Mouse (Mus musculus) ES-Bruce4 (cell line): ENCODE measurements around the gene Frrs1. TPM values are rescaled to one million over a fixed set of nuclear protein-coding genes. Genes with fewer than 3 reads are reported as not detected.

Experiments used
- H3K27ac ChIP-seq: 2 replicates; pipeline ENCODE4 v1.5.1; 2012; ENCODE audit warnings: low read length, inconsistent platforms; ENCODE audit not compliant: insufficient read depth
- H3K27me3 ChIP-seq: 2 replicates; pipeline ENCODE4 v1.6.1; 2012; ENCODE audit warnings: mild to moderate bottlenecking, low read length, inconsistent platforms; ENCODE audit not compliant: control insufficient read depth, poor library complexity, insufficient read depth, severe bottlenecking
- H3K36me3 ChIP-seq: 2 replicates; pipeline ENCODE4 v1.6.1; 2012; ENCODE audit warnings: inconsistent platforms, mild to moderate bottlenecking, low read length, moderate library complexity; ENCODE audit not compliant: control insufficient read depth, poor library complexity, insufficient read depth, severe bottlenecking
- H3K4me1 ChIP-seq: one replicate; pipeline ENCODE4 v1.8.1; 2011; ENCODE audit warnings: low read length; ENCODE audit not compliant: control insufficient read depth, insufficient read depth
- H3K4me3 ChIP-seq: 2 replicates; pipeline ENCODE4 v1.5.1; 2011; ENCODE audit warnings: low read depth, mild to moderate bottlenecking, low read length
- H3K9ac ChIP-seq: 2 replicates; pipeline ENCODE4 v1.6.1; 2012; ENCODE audit warnings: low read depth, mild to moderate bottlenecking, inconsistent platforms; ENCODE audit not compliant: poor library complexity, severe bottlenecking
- H3K9me3 ChIP-seq: replicated peaks from 2 replicates; pipeline ENCODE4 v1.6.1; 2012; ENCODE audit warnings: mild to moderate bottlenecking, low read length, inconsistent platforms; ENCODE audit not compliant: control insufficient read depth, poor library complexity, insufficient read depth, severe bottlenecking
- CTCF ChIP-seq: IDR thresholded peaks from one replicate; pipeline ENCODE4 v1.8.1; 2011; ENCODE audit warnings: low read depth, low read length
- EP300 ChIP-seq: IDR thresholded peaks from 2 replicates; pipeline ENCODE4 v1.6.1; 2011; ENCODE audit warnings: low read depth, low read length; ENCODE audit not compliant: insufficient read depth
- POLR2A ChIP-seq: IDR thresholded peaks from one replicate; pipeline ENCODE4 v1.8.1; 2011; ENCODE audit warnings: low read length; ENCODE audit not compliant: insufficient read depth
- polyA plus RNA-seq: library from polyadenylated mRNA; stranded (reverse); fragments of >200 nt; gene quantifications from 2 replicates; pipeline ENCODE4 v1.2.4, GENCODE M21; 2011; ENCODE audit warnings: low read depth; ENCODE audit not compliant: missing spikeins, insufficient read depth, insufficient read length

Frrs1 gene
- polyA plus RNA-seq, 1 experiment, result 60.3 TPM

DNA sequence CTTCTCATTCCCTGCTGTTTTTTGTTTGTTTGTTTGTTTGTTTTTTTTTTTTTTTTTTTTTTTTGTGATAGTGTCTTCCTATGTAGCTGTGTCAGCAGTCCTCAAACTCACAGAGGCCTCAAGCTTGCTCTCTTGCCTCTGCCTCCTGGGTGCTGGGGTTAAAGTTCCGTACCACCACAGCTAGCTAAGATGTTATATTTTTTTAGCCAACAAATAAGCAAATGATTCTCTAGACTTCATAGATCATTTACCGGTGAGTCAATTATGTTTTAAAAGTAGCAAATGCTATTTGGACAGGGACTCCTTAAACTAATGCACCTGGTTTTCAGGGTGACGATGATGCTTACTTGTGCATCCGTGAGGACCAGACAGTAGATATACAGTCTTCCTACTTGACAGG is 31.3 kb downstream of the Frrs1 start:
- H3K27ac ChIP-seq, result no peak overlapping the region
- TF ChIP-seq CTCF (no peak), EP300 (no peak), POLR2A (no peak)
- H3K27me3 ChIP-seq, result no peaks in the 10 kb centered on the region
- H3K4me1 ChIP-seq, result no peaks in the 10 kb centered on the region
- H3K9ac ChIP-seq, result no peak overlapping the region
- H3K36me3 ChIP-seq, result peaks cover 45% of the 10 kb centered on the region
- H3K9me3 ChIP-seq, result no peaks in the 10 kb centered on the region
- no peak overlapping the region for H3K4me3 ChIP-seq

DNA sequence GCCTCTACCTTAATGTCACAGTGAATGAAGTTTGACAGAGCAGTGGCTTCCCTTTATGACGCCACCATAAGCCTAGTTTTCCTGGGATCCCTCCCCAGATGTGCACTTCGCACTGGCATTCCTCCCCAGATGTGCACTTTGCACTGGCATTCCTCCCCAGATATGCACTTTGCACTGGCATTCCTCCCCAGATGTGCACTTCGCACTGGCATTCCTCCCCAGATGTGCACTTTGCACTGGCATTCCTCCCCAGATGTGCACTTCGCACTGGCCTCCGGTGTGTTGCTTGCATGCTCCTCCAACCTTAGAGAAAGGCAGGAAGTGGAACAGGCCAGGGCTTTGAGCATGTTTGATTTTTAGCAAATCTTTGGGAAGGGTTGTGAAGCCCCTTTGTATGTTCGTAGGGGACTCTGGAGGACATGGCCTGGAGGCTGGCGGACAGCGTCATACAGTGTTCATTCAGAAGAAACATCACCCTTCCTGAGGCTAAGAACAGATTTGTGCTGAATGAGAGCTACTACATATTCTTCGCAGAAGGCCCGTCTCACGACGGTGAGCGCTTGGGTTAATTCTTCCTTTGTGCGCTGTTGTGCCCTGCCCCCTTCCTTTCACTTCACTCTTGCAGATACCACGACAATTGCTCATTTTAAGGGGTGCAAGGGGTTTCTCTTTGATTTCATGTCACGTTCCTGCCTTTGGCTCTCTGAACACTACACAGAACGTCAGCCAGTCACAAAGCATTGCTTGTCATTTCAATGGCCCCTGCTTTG is 32.4 kb downstream of the Frrs1 start:
- no peaks in the 10 kb centered on the region for H3K9me3 ChIP-seq
- no peak overlapping the region for H3K4me3 ChIP-seq
- H3K27ac ChIP-seq, result no peak overlapping the region
- TF ChIP-seq POLR2A (no peak), CTCF (no peak), EP300 (no peak)
- no peaks in the 10 kb centered on the region for H3K27me3 ChIP-seq
- no peaks in the 10 kb centered on the region for H3K4me1 ChIP-seq
- peaks cover 46% of the 10 kb centered on the region for H3K36me3 ChIP-seq
- H3K9ac ChIP-seq, result no peak overlapping the region

DNA sequence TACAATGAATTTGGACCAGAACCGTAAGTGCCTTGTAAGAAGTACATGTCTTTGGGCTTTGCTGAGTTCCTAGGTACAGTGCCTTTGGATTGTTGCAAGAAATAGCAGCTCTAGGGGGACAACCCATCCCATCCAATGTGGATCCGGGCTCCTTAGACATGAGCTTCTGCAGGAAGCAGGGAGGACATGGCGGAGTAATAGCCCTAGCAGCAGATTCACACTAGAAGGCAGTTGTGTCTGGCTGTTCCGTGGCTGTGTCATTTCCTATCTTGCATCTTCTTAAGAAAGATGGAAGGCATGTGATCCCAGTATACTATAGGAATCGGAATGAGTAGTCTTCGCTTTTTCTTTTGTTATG is 32.9 kb downstream of the Frrs1 start:
- Histone ChIP-seq H3K4me1 (no peaks in the 10 kb centered on the region), H3K4me3 (no peak overlapping the region), H3K36me3 (peaks cover 46% of the 10 kb centered on the region), H3K27me3 (no peaks in the 10 kb centered on the region), H3K9ac (no peak overlapping the region), H3K9me3 (no peaks in the 10 kb centered on the region), H3K27ac (no peak overlapping the region)
- TF ChIP-seq EP300 (no peak), CTCF (no peak), POLR2A (no peak)

DNA sequence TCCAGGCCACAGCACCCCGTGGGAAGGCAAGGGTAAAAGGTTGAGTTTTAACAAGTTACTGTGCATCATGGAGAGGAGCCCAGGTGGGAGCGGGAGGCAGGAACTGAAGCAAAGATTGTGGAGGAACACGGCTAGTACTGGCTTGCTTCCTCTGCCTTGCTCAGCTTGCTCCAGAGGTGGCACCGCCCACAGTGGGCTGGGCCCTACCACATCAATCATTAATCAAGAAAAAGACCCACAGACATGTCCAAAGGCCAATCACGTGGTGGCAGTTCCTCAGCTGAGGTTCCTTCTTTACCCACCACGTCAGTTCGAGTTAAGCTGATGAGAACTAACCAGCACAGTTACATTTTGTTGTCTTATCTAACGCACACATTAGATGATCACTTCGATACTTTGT is 33.6 kb downstream of the Frrs1 start:
- Histone ChIP-seq H3K4me1 (no peaks in the 10 kb centered on the region), H3K27ac (no peak overlapping the region), H3K9ac (no peak overlapping the region), H3K4me3 (no peak overlapping the region), H3K36me3 (peaks cover 46% of the 10 kb centered on the region), H3K27me3 (no peaks in the 10 kb centered on the region), H3K9me3 (no peaks in the 10 kb centered on the region)
- TF ChIP-seq EP300 (no peak), CTCF (no peak), POLR2A (no peak)

DNA sequence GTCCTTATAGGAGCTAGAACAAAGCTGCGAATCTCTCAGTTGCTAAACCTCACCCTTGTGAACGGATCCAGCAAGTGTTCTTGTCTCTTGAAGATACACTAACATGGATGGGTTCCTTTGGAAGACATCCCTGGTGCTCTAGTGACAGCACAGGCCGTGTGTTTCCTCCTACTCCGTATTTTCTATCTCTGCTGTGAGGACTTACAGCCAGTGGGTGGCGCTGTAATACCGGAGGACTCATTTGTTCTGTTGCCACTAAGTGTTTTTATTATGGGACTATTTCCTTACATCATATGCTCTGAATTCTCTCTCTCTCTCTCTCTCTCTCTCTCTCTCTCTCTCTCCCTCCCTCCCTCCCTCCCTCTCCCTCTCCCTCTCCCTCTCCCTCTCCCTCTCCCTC is 44.9 kb downstream of the Frrs1 start:
- H3K36me3 ChIP-seq, result peaks cover 32% of the 10 kb centered on the region
- peaks cover 2% of the 10 kb centered on the region for H3K4me1 ChIP-seq
- H3K4me3 ChIP-seq, result no peak overlapping the region
- TF ChIP-seq EP300 (no peak), CTCF (peak; percentile 49), POLR2A (no peak)
- H3K27ac ChIP-seq, result no peak overlapping the region
- no peak overlapping the region for H3K9ac ChIP-seq
- no peaks in the 10 kb centered on the region for H3K9me3 ChIP-seq
- no peaks in the 10 kb centered on the region for H3K27me3 ChIP-seq

DNA sequence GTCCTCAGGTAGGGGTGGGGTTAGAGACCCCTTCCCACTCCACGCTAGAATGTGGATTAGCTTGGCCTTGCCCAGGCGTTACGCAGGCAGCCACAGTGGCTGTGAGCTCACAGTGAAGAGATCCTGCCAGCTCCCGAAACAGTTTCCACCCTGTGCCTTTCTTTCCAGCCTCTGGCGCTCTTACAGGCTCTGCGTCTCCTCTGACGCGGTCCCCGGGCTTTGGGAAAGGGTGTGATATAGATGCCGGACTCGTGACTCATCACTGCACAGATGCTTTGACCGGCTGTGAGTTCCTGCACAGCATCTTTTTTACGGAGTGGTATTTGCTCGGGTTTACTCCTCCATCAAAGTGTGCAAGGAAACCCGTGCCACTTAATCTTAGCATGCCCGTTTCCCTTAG is 46.6 kb downstream of the Frrs1 start:
- no peak overlapping the region for H3K27ac ChIP-seq
- no peak overlapping the region for H3K4me3 ChIP-seq
- no peaks in the 10 kb centered on the region for H3K27me3 ChIP-seq
- peaks cover 2% of the 10 kb centered on the region for H3K4me1 ChIP-seq
- H3K9ac ChIP-seq, result no peak overlapping the region
- TF ChIP-seq EP300, result no peak
- TF ChIP-seq POLR2A, result no peak
- TF ChIP-seq CTCF, result no peak
- no peaks in the 10 kb centered on the region for H3K9me3 ChIP-seq
- H3K36me3 ChIP-seq, result peaks cover 26% of the 10 kb centered on the region
